Mouse (Mus musculus) embryonic stem cell, embryonic (primary cell): ENCODE results near the gene Wdr78.

ENCODE experiments used
- CTCF ChIA-PET, 4 experiments: fragments of 300-600 bp in 2 of 4; fragments of 350-600 bp in 2 of 4; sonication (Branson Sonifier 250); formaldehyde crosslinking; loops; one replicate each; lab custom pipeline; 2022; ENCODE audit warnings: inconsistent platforms in 2 of 4; lab: Charles Lee
- POLR2A ChIA-PET, 4 experiments: fragments of 300-600 bp in 2 of 4; fragments of 350-600 bp in 2 of 4; sonication (Branson Sonifier 250); formaldehyde crosslinking; loops; one replicate each; lab custom pipeline; 2022; ENCODE audit warnings: antibody characterized with exemption in 4 of 4, inconsistent platforms in 1 of 4; lab: Charles Lee

Wdr78 gene

GRCm38 (mm10) chr4:103114184-103115111, at the start of gene Wdr78, which contains the start of gene Mier1:
Wdr78 (minus strand) TSS chr4:103114555.
Mier1 (plus strand) TSS chr4:103114390.
- ChIA-PET CTCF (interaction anchor here in 1 of 4 experiments (1.6 kb wide), 1 partner anchor 199 kb away, joined by 4 read pairs; the partner anchor contains the start of gene Oma1), POLR2A (interaction anchor here (0.5 to 7.1 kb wide), 45 partner anchors 8 to 1238 kb away, joined by 3 to 73 read pairs (median 4); partner anchors contain the start of genes Oma1 (in 2 of the 4) and Slc35d1 (in 2 of the 4))

GRCm38 (mm10) chr4:103158781-103159180, 44.4 kb upstream of the Wdr78 start:
- POLR2A ChIA-PET, result no interaction called here
- CTCF ChIA-PET, result no interaction called here

- ChIA-PET CTCF (no interaction called here), POLR2A (no interaction called here)
Measured at GRCm38 (mm10) chr4:103151946-103152345, 37.6 kb upstream of the Wdr78 start.

- ChIA-PET CTCF (interaction anchor here (0.5 to 2.0 kb wide), 14 partner anchors 10 to 1101 kb away, joined by 3 to 7 read pairs (median 3); no protein-coding TSS in a partner anchor), POLR2A (interaction anchor here in 3 of 4 experiments (0.6 to 2.2 kb wide), 8 partner anchors 16 to 60 kb away, joined by 3 to 5 read pairs (median 3); no protein-coding TSS in a partner anchor)
Measured at GRCm38 (mm10) chr4:103146339-103146738, 32.0 kb upstream of the Wdr78 start.

GRCm38 (mm10) chr4:103136946-103137345, 22.6 kb upstream of the Wdr78 start:
- CTCF ChIA-PET, result no interaction called here

GRCm38 (mm10) chr4:103126533-103126932, 12.2 kb upstream of the Wdr78 start:
- CTCF ChIA-PET, result interaction anchor here in 1 of 4 experiments (0.7 kb wide), 1 partner anchor 20 kb away, joined by 3 read pairs; no protein-coding TSS in a partner anchor
- POLR2A ChIA-PET, result interaction anchor here in 3 of 4 experiments (0.8 to 5.2 kb wide), 4 partner anchors 9 to 12 kb away, joined by 3 to 56 read pairs (median 18); partner anchors contain the start of genes Mier1 (in 3 of the 3) and Wdr78 (in 3 of the 3)

More at GRCm38 (mm10) chr4:103136946-103137345, 22.6 kb upstream of the Wdr78 start:
- POLR2A ChIA-PET, result interaction anchor here in 2 of 4 experiments (0.6 to 1.5 kb wide), 4 partner anchors 19 to 24 kb away, joined by 3 to 6 read pairs (median 4); partner anchors contain the start of genes Mier1 (in 2 of the 2) and Wdr78 (in 2 of the 2)

GRCm38 (mm10) chr4:103123606-103124005, 9.3 kb upstream of the Wdr78 start:
- ChIA-PET CTCF (no interaction called here), POLR2A (interaction anchor here in 3 of 4 experiments (0.6 to 5.2 kb wide), 11 partner anchors 8 to 1522 kb away, joined by 3 to 56 read pairs (median 4); partner anchors contain the start of genes Mier1 (in 2 of the 3) and Wdr78 (in 2 of the 3))

GRCm38 (mm10) chr4:103123086-103123485, 8.7 kb upstream of the Wdr78 start:
- POLR2A ChIA-PET, result interaction anchor here in 3 of 4 experiments (0.7 to 5.2 kb wide), 7 partner anchors 8 to 1521 kb away, joined by 3 to 56 read pairs (median 7); partner anchors contain the start of genes Mier1 (in 2 of the 3) and Wdr78 (in 2 of the 3)
- CTCF ChIA-PET, result no interaction called here

- ChIA-PET CTCF (no interaction called here), POLR2A (interaction anchor here in 2 of 4 experiments (0.8 to 3.0 kb wide), 8 partner anchors 12 to 192 kb away, joined by 3 to 10 read pairs (median 4); partner anchors contain the start of gene Oma1 (in 1 of the 2))
Measured at GRCm38 (mm10) chr4:103120874-103121389, 6.6 kb upstream of the Wdr78 start.

- ChIA-PET CTCF (no interaction called here), POLR2A (interaction anchor here in 2 of 4 experiments (0.8 to 3.0 kb wide), 10 partner anchors 11 to 193 kb away, joined by 3 to 10 read pairs (median 4); partner anchors contain the start of gene Oma1 (in 2 of the 2))
Measured at GRCm38 (mm10) chr4:103120395-103120794, 6.0 kb upstream of the Wdr78 start.

GRCm38 (mm10) chr4:103120028-103120384, 5.7 kb upstream of the Wdr78 start:
- ChIA-PET CTCF (no interaction called here), POLR2A (interaction anchor here in 2 of 4 experiments (0.7 to 3.0 kb wide), 9 partner anchors 8 to 193 kb away, joined by 3 to 10 read pairs (median 4); partner anchors contain the start of gene Oma1 (in 2 of the 2))

GRCm38 (mm10) chr4:103119229-103120027, 5.1 kb upstream of the Wdr78 start:
- ChIA-PET CTCF (no interaction called here), POLR2A (interaction anchor here in 2 of 4 experiments (0.7 to 3.0 kb wide), 8 partner anchors 7 to 194 kb away, joined by 3 to 10 read pairs (median 4); partner anchors contain the start of gene Oma1 (in 2 of the 2))

- CTCF ChIA-PET, result no interaction called here
- POLR2A ChIA-PET, result interaction anchor here in 1 of 4 experiments (1.3 to 7.1 kb wide), 2 partner anchors 9 to 16 kb away, joined by 4 to 73 read pairs; no protein-coding TSS in a partner anchor
Measured at GRCm38 (mm10) chr4:103118888-103119228, 4.5 kb upstream of the Wdr78 start.

- CTCF ChIA-PET, result interaction anchor here in 1 of 4 experiments (1.6 kb wide), 1 partner anchor 200 kb away, joined by 4 read pairs; the partner anchor contains the start of gene Oma1
- POLR2A ChIA-PET, result interaction anchor here (0.6 to 7.1 kb wide), 23 partner anchors 10 to 769 kb away, joined by 3 to 73 read pairs (median 5); partner anchors contain the start of gene Slc35d1 (in 1 of the 4)
Measured at GRCm38 (mm10) chr4:103113402-103113801, 953 bp downstream of the Wdr78 start.

GRCm38 (mm10) chr4:103112651-103113050, 1.7 kb downstream of the Wdr78 start:
- ChIA-PET CTCF (interaction anchor here in 1 of 4 experiments (0.7 kb wide), 1 partner anchor 1455 kb away, joined by 4 read pairs; no protein-coding TSS in a partner anchor), POLR2A (interaction anchor here (0.6 to 7.1 kb wide), 11 partner anchors 7 to 102 kb away, joined by 3 to 73 read pairs (median 8); partner anchors contain the start of gene Slc35d1 (in 1 of the 4))

- CTCF ChIA-PET, result no interaction called here
- POLR2A ChIA-PET, result interaction anchor here in 1 of 4 experiments (9.6 kb wide), 1 partner anchor 17 kb away, joined by 73 read pairs; the partner anchor contains the start of genes Mier1 and Wdr78
Measured at GRCm38 (mm10) chr4:103098532-103098931, 15.8 kb downstream of the Wdr78 start.

GRCm38 (mm10) chr4:103095921-103096320, 18.4 kb downstream of the Wdr78 start:
- POLR2A ChIA-PET, result interaction anchor here in 1 of 4 experiments (0.8 to 1.0 kb wide), 2 partner anchors 10 to 19 kb away, joined by 3 read pairs; partner anchors contain the start of genes Mier1 and Wdr78
- CTCF ChIA-PET, result no interaction called here
